Mouse (Mus musculus): ENCODE data around the gene Gprc5c.

Gene Gprc5c

GRCm38 (mm10) chr11:114867361-114868235 is 16.6 kb downstream of the Gprc5c start:
- DNase-seq (ENCODE audit: low spot score) = no peak

GRCm38 (mm10) chr11:114868280-114868679 is 17.3 kb downstream of the Gprc5c start:
- no peak for DNase-seq (ENCODE audit: low spot score)

GRCm38 (mm10) chr11:114869787-114870186 is 18.8 kb downstream of the Gprc5c start:
- no peak for DNase-seq (ENCODE audit: low spot score)

- no peak for DNase-seq (ENCODE audit: low spot score)
Measured at GRCm38 (mm10) chr11:114871540-114871939, 20.6 kb downstream of the Gprc5c start.

GRCm38 (mm10) chr11:114873022-114873817 is 22.3 kb downstream of the Gprc5c start:
- no peak for DNase-seq (ENCODE audit: low spot score)

GRCm38 (mm10) chr11:114874226-114875145 is 23.5 kb downstream of the Gprc5c start:
- no peak for DNase-seq (ENCODE audit: low spot score)

- DNase-seq (ENCODE audit: low spot score) = no peak
Measured at GRCm38 (mm10) chr11:114875301-114875801, 24.4 kb downstream of the Gprc5c start.

GRCm38 (mm10) chr11:114876176-114876575 is 25.2 kb downstream of the Gprc5c start:
- no peak for DNase-seq (ENCODE audit: low spot score)

- no peak for DNase-seq (ENCODE audit: low spot score)
Measured at GRCm38 (mm10) chr11:114876621-114877020, 25.7 kb downstream of the Gprc5c start.

GRCm38 (mm10) chr11:114877145-114877544 is 26.2 kb downstream of the Gprc5c start:
- DNase-seq (ENCODE audit: low spot score) = peak; percentile 65

GRCm38 (mm10) chr11:114879666-114880065 is 28.7 kb downstream of the Gprc5c start:
- peak; percentile 45 for DNase-seq (ENCODE audit: low spot score)

- DNase-seq (ENCODE audit: low spot score) = no peak
Measured at GRCm38 (mm10) chr11:114880185-114880584, 29.2 kb downstream of the Gprc5c start.

GRCm38 (mm10) chr11:114880589-114880988 is 29.6 kb downstream of the Gprc5c start:
- no peak for DNase-seq (ENCODE audit: low spot score)

GRCm38 (mm10) chr11:114883251-114883789 is 32.4 kb downstream of the Gprc5c start:
- no peak for DNase-seq (ENCODE audit: low spot score)

- DNase-seq (ENCODE audit: low spot score) = no peak
Measured at GRCm38 (mm10) chr11:114884380-114885100, 33.6 kb downstream of the Gprc5c start.

GRCm38 (mm10) chr11:114889991-114890518 is 39.1 kb downstream of the Gprc5c start, which contains the start of gene Cd300a:
TSS of gene Cd300a (plus strand) at chr11:114890041.
- DNase-seq (ENCODE audit: low spot score) = peak; percentile 44

GRCm38 (mm10) chr11:114890542-114890941 is 39.6 kb downstream of the Gprc5c start:
- no peak for DNase-seq (ENCODE audit: low spot score)

GRCm38 (mm10) chr11:114896085-114896484 is 45.1 kb downstream of the Gprc5c start:
- DNase-seq (ENCODE audit: low spot score) = no peak

GRCm38 (mm10) chr11:114898026-114898425 is 47.1 kb downstream of the Gprc5c start:
- DNase-seq (ENCODE audit: low spot score) = peak; percentile 58

GRCm38 (mm10) chr11:114903224-114903623 is 52.3 kb downstream of the Gprc5c start:
- no peak for DNase-seq (ENCODE audit: low spot score)

Data from lung, postnatal 25 days (tissue).